Mouse (Mus musculus) T-helper 1 cell (primary cell): Measurements from ENCODE around the gene Ddit4l.
"Not testable (repeated sequence)": the region's sequence is repeated elsewhere in the genome, so short reads cannot be mapped to it uniquely, and the experiment has no call there.

Experiments
- in situ Hi-C: fragments of 300-600 bp; cut with MboI, MseI; formaldehyde crosslinking; loops from one replicate; pipeline ENCODE4 v1.15.1; 2025; ENCODE audit warnings: high pct_unique_total_duplicates

Gene Ddit4l

DNA sequence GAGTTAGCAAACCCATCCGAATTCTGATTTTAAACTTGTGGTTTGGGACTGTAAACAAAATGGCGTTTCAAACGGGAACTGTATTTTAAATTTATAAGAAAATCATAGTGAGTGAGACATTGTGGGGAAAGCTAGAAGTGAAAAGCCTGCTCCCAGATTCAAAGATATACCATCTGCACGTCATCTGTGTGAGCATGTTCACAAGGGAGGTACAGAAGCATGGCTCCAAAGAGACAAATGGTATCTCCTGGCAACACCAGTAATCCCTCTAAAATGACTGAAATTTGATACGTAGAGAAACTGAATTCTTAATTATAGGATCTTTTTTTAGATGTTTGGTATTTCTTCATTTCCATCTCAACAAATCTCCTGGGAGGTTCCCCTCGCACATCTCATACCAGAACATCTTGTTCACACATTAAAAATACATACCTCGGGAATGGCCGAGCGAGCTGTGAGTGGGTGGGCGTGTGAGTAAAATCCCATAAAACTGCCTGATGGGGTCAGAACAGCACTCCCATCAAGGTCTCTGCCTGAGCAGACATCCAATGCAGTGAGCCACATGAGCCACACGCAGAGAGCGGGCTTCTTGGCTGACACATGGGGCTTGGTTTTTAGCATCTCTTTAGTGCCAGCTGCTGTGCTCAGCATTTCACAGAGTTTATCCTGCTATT, 26.2 kb downstream of the Ddit4l start:
- in situ Hi-C loops = loop anchor here (5.0 kb wide), 1 partner anchor 40 kb away; no protein-coding TSS in a partner anchor

DNA sequence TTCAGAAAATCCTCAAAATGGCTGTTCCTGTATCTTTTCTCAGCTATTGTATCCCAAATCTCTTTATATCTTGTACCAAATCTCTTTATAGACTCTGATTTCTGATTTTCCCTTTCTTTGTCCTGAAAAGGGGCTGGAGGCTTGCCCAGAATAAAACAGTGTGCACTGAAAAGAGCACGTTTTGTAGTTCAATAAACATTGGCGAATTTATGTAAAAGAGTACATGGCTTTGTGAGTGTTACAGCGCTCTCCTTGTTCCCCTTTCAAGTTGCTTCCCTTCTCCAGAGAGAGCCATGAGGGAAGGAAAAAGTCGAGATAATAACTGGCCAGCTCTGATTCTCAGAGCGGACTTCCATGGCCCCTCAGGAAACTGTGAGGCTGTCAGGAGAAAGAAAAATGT, 27.7 kb downstream of the Ddit4l start:
- in situ Hi-C loops = loop anchor here (5.0 kb wide), 1 partner anchor 38 kb away; no protein-coding TSS in a partner anchor

DNA sequence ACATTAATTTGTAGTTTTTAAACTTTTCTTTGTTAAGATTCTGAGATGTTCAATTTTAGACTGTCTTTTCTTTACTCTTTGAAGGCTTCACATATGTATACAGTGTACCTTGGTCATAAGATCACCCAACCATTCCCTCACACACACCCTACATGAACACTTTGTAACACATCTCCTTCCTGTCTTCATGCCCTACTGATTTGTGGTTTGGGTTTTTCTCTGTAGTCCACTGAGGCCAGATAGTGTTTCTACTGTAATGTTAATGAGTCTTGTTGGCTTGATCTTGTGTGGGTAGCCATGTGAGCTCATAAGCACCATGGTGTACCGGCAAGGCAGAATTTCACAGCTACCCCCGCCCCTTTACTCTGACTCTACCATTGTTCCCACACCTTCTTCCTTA, 31.4 kb downstream of the Ddit4l start:
- in situ Hi-C loops = no loop called here

DNA sequence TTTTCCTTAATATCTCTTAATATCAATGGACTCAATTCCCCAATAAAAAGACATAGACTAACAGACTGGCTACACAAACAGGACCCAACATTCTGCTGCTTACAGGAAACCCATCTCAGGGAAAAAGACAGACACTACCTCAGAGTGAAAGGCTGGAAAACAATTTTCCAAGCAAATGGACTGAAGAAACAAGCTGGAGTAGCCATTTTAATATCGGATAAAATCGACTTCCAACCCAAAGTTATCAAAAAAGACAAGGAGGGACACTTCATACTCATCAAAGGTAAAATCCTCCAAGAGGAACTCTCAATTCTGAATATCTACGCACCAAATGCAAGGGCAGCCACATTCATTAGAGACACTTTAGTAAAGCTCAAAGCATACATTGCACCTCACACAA, 49.8 kb downstream of the Ddit4l start, which contains the start of gene Gm21962:
Gm21962 (plus strand) TSS at position 301 of the 400 bp plus-strand sequence.
- in situ Hi-C loops = not testable (repeated sequence)
